Mouse (Mus musculus) CD4-positive, CD25-positive, alpha-beta regulatory T cell, adult 2 months (primary cell): Measurements from ENCODE around the gene Gria2.

ENCODE experiments used
- DNase-seq: peaks from one replicate; pipeline ENCODE4 v3.0.0-alpha.2; 2012; ENCODE audit warnings: low read depth, low spot score

Gene Gria2

GRCm38 (mm10) chr3:80775971-80776370 is 26.7 kb downstream of the Gria2 start:
- DNase-seq = no peak

GRCm38 (mm10) chr3:80774005-80774764 is 28.4 kb downstream of the Gria2 start:
- DNase-seq = no peak

- no peak for DNase-seq
These were observed 29.4 kb downstream of the Gria2 start for GRCm38 (mm10) chr3:80773232-80773631.

- DNase-seq = no peak
These were observed 33.0 kb downstream of the Gria2 start for GRCm38 (mm10) chr3:80769506-80770235.

GRCm38 (mm10) chr3:80758955-80759354 is 43.7 kb downstream of the Gria2 start:
- no peak for DNase-seq

DNA sequence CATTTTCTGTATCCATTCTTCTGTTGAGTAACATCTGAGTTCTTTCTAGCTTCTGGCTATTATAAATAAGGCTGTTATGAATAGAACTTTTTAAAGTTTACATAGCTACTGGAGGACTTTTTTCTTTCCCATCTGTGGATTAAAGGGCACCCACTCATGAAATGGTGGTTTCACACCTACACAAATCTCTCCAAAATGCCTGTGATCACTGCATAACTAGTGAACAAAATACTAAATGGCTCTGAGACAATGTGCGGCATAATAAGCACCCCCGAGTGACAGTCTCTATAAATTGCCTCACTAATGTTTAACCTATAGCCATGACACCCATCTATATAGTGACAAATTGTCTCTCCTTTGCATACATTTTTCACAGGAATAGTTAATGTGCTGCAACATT is 44.3 kb downstream of the Gria2 start:
- DNase-seq = no peak

- no peak for DNase-seq
These were observed 51.8 kb downstream of the Gria2 start for GRCm38 (mm10) chr3:80750786-80751185.

GRCm38 (mm10) chr3:80725205-80725604 is 77.4 kb downstream of the Gria2 start:
- DNase-seq = no peak

GRCm38 (mm10) chr3:80713123-80713522 is 89.5 kb downstream of the Gria2 start:
- DNase-seq = no peak

DNA sequence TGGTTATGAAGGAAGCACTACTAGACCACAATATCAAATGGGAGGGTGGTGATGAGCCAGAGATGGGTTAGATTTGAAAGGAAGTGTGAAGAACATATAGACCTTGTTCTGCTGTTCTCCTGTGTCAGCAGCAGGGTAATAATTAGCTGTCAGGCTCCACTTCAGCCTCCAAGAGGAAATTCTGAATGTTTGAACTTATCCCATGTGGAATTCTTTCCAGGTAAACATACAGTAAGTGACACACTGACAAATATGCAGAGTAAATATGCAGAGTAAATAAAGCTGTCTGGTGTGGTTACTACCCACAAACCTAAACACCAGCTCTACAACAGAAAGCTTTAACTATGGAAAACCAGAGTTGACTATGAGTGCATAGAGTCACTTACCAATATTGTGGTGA is 93.6 kb downstream of the Gria2 start:
- no peak for DNase-seq

GRCm38 (mm10) chr3:80702173-80702572 is 100.5 kb downstream of the Gria2 start:
- no peak for DNase-seq

- no peak for DNase-seq
These were observed 105.1 kb downstream of the Gria2 start for GRCm38 (mm10) chr3:80697523-80697922.

DNA sequence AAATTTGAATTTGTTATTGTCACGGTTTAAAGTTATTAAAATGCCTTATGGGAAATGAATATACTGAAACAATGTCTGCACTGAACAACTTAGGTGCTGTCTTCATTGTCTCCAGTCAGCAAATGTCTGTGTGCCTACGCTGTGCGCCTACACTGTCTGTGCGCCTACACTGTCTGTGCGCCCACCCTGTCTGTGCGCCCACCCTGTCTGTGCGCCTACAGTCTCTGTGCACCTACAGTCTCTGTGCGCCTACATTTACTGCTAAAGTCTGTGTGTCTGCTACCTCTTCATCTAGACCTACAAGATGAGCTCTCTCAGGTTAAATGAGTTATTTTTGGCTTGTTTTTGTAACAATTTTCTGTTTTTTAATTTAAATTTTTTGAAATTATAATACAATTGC is 107.7 kb downstream of the Gria2 start:
- no peak for DNase-seq

- no peak for DNase-seq
These were observed 137.5 kb downstream of the Gria2 start for GRCm38 (mm10) chr3:80665105-80665504.

- no peak for DNase-seq
These were observed 139.3 kb downstream of the Gria2 start for GRCm38 (mm10) chr3:80663293-80663692.

DNA sequence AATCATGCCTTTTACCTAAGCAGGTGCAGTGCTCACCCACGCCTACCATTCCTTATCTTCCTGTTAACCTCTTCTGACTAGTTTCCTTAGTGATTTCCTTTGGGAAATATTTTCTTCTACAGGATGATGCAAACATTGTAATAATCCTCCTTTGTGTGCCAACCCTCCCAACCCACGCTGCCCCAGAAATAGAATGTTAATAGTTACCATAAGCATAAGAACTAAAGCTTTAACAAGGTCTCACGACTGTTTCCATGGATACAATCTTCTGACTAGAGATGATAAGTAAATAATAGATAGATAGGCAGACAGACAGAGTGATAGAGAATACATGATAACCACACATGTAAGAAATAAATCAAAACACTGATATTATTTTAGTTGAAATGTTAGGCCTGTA is 140.8 kb downstream of the Gria2 start:
- no peak for DNase-seq

DNA sequence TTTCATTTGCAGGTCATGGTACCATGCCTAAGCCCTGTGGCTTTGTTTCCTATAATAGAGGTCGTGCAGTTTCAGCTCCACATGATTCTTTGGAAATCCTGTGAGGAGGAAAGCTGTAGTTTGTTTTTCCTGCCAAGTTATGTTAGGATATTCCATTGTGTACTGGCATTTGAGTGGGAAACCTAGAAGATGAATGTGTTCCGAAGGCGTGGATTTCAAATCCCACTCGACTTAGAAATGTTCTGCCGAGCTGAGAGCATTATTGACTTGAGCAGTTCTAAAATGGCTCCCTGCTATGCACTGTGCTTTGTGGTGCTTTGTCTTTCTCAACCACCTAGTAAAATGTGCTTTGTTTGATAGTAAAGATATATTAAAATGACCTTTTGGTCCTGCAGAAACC is 150.4 kb downstream of the Gria2 start:
- no peak for DNase-seq
